Mouse (Mus musculus): Measurements from ENCODE around the gene Utp4. TPM values are rescaled to one million over a fixed set of nuclear protein-coding genes. Genes with fewer than 3 reads are reported as not detected.
A peak's percentile ranks its signal among the peaks of the same experiment; 100 is the strongest.

Utp4 gene
- total RNA-seq, 2 experiments from 2014 or later: 43.4 to 47.9 TPM

DNA sequence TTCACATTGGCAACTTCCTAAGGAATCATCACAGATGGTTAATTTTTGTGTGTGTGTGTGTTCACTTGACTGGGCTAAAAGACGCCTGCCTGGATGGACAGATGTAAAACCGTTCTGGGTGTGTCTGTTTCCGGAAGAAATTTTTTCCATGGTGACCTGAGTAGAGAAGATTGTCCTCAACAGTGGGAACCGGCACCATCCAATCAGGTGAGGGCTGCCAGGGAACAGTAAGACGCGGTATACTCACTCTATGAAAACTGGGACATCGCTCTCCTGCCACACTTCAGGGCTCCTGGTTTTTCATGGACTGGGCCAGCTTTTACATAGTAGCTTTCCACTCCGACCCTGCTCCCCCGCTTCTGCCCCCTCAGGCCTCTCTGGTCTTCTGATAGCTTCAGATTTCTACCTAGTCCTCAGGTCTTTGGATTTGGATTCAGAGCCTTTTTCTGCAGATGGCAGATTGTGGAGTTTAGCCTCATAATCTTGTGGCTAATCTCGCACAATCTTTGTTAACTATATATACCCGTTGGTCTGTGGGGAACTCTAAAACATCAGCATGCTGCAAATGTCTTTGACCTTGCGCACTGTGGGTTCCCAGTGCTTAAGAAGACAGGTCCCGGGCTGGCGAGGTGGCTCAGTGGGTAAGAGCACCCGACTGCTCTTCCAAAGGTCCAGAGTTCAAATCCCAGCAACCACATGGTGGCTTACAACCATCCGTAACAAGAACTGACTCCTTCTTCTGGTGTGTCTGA lies 41.0 kb downstream of the Utp4 start:
- TF ChIP-seq CTCF (conservative IDR thresholded peaks at IDR 0.05): no peak
- Histone ChIP-seq H3K4me3 (no peak overlapping the region), H3K27ac (no peak overlapping the region)
- DNase-seq (ENCODE audit: low spot score in 2 of 2): no peak

DNA sequence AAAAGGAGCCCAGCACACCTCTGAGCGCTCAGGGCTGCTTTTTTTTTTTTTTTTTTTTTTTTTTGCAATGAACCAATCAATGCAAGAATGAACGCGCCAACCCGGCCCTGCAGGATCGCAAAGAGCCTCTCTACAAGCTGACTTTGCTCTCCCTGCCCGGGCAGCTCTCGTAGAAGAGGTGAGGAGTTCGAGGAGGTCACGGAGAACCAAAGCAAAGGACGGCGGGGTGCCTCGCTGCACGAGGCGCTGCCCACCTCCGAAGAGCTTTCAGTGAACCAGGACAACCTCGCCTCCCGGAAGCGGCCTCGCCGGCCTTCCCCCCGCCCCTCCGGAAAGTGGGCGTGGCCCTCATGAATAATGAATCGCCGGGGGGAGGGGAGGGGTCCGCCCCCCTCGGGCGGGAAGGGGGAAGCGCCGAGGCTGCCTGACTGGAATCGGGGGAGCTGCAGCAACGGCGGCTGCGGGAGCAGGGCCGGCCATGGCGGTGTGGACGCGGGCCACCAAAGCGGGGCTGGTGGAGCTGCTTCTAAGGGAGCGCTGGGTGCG lies 42.0 kb downstream of the Utp4 start, which contains the start of gene Sntb2:
Gene Sntb2, plus strand, starts transcription at position 427 of the 546 bp plus-strand sequence.
- DNase-seq (ENCODE audit: low spot score in 2 of 2): peak; percentile 81 to 84
- H3K27ac ChIP-seq: peak within 1 kb of the TSS; percentile 95
- peak; percentile 33 for TF ChIP-seq CTCF (conservative IDR thresholded peaks at IDR 0.05)
- H3K4me3 ChIP-seq: peak within 1 kb of the TSS; percentile 82

DNA sequence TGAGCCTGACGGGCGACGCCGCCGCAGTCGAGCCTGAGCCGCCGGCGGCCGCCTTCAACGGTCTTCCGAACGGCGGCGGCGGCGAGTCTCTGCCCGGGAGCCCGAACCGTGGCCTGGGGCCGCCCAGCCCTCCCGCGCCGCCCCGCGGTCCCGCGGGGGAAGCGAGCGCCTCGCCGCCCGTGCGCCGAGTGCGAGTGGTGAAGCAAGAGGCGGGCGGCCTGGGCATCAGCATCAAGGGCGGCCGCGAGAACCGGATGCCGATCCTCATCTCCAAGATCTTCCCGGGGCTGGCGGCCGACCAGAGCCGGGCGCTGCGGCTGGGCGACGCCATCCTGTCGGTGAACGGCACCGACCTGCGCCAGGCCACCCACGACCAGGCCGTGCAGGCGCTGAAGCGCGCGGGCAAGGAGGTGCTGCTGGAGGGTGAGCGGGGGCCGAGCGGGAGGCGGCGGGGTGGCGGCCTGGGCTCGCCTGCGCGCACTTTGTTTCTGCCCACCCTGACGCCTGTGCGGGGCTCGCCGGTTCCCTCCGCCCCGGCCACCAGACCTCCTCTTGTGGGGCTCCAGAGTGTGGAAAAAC lies 42.6 kb downstream of the Utp4 start:
- H3K27ac ChIP-seq: peak overlapping the region; percentile 95
- peak overlapping the region; percentile 82 for H3K4me3 ChIP-seq
- TF ChIP-seq CTCF (conservative IDR thresholded peaks at IDR 0.05): peak; percentile 13; the same call in 1 of the 2 replicates
- DNase-seq (ENCODE audit: low spot score in 2 of 2): peak in 1 of 2 experiments; percentile 22

DNA sequence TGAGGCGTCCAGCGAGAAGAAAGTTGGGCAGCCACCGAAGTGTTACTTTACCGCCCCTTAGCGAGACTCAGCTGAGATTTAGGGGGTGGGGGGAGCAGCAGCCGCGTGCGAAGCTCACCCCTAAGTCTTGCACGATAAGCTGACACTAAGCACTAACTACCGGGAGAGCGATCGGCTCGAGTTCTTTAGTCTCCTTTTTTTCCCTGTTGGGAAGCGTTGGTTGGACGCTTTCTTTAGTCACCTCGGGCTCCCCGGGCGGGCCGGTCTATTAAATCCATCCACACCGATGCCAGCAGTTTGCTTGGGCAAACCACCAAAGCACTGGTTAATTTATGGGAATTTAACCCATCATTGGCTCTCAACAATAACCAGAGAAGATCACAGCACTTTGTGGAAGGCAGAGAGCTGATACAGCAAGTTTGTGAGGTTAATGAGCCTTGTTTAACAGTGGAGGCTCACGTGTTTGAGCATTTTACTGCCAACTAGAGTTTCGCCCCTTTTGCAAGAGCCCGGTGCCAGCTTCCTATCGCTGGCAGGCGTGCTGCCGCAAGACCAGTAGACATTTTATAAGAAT lies 43.1 kb downstream of the Utp4 start:
- DNase-seq (ENCODE audit: low spot score in 2 of 2): peak; percentile 23 to 29
- H3K27ac ChIP-seq: peak overlapping the region; percentile 95
- H3K4me3 ChIP-seq: peak overlapping the region; percentile 82
- TF ChIP-seq CTCF (conservative IDR thresholded peaks at IDR 0.05): no peak

DNA sequence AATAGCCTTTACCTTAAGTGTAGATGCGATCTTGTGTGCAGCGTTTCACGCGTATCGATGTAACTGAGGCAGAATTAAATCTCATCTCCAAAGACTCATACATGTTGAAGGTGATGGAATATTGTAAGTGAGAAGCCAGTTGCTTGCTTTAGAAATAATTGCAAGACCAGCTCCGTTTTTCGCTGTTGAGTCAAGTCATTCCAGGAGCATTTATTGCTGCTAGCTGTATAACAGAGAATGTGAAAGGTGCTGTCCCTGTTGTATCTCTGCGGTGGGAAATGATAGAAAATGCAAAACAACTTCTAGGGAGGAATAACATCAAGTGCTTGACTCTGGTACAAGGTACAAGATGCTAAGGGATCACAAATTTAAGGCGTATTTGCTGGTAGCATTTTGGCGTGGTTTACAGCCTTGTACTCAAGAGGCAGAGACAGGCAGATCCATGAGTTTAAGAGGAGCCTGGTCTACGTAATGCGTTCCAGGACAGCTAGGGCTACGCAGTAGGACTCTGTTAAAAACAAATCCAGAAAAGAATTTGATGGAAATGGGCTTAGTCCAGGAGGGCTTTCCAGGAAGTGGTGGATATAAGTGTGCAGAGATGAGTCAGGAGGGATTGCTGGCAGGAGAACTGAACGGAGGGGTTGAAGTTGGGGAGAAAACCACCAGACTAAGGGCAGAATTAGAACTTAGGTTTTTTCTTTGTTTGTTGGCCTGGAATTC lies 43.8 kb downstream of the Utp4 start:
- peak overlapping the region; percentile 82 for H3K4me3 ChIP-seq
- DNase-seq (ENCODE audit: low spot score in 2 of 2): no peak
- TF ChIP-seq CTCF (conservative IDR thresholded peaks at IDR 0.05): peak; percentile 14; the same call in 1 of the 2 replicates
- H3K27ac ChIP-seq: peak overlapping the region; percentile 95

DNA sequence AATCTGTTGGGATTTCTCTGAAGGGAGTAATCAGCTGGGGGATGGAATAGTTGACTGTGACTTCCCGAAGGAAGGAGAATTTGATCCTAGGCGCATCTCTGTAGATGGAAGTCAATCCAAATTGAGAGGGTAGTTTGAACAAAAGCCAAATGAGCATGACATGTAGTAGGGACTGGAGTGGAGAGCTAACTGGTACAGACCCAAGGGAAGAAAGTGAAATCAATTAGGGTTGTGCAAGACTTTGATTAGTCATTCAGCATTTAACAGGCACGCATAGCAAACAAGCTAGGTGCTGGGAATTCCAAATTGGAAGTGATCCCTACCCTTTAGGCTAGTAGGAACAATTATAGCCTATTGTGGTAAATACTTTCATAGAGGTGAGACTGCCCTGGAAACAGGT lies 48.4 kb downstream of the Utp4 start:
- no peak for TF ChIP-seq CTCF (conservative IDR thresholded peaks at IDR 0.05)
- H3K27ac ChIP-seq: no peak overlapping the region
- no peak for DNase-seq (ENCODE audit: low spot score in 2 of 2)
- H3K4me3 ChIP-seq: no peak overlapping the region

DNA sequence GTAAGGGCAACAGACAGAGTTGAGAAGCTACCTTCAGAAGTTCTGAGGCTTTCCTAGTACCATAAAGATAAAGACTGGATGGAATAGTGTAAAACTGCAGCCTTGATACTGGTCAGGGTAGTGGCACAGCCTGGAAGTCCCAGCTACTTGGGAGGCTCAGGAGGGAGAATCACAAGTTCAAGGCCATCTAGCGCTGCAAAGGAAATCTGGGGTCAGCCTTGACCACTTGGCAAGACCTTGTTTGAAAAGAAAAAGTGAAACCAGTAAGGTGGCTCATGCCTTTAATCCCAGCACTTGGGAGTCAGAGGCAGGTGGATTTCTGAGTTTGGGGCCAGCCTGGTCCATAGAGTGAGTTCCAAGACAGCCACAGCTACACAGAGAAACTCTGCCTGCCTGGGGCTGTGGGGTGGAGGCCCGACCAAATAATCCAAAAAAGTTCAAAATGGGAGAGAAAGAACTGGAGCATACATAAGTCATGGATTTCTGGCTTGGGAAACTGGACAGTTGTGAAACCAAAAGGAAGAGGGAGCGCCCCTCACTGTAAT lies 50.5 kb downstream of the Utp4 start:
- H3K4me3 ChIP-seq: no peak overlapping the region
- no peak for DNase-seq (ENCODE audit: low spot score in 2 of 2)
- peak overlapping the region; percentile 15; the same call in 1 of the 2 replicates for H3K27ac ChIP-seq
- no peak for TF ChIP-seq CTCF (conservative IDR thresholded peaks at IDR 0.05)

DNA sequence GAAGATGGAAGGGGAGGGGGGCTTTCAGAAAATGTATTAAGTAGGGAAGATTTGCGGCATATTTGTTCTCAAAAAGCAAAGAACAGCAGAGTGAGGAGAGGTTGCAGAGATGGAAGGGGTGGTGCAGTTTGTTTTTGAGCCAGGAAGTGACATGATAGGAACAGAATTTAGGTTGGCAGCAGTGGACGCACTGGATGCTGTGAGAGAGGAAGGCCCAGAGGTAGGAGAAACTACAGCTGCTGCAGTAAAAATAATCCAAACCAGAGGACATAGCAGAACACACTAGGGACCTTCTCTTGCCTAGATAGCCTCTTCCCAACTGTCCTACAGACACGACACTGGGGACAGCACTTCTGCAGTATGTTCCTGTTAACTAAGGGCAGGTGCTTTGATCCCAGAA lies 51.3 kb downstream of the Utp4 start:
- H3K27ac ChIP-seq: peak overlapping the region; percentile 15; the same call in 1 of the 2 replicates

DNA sequence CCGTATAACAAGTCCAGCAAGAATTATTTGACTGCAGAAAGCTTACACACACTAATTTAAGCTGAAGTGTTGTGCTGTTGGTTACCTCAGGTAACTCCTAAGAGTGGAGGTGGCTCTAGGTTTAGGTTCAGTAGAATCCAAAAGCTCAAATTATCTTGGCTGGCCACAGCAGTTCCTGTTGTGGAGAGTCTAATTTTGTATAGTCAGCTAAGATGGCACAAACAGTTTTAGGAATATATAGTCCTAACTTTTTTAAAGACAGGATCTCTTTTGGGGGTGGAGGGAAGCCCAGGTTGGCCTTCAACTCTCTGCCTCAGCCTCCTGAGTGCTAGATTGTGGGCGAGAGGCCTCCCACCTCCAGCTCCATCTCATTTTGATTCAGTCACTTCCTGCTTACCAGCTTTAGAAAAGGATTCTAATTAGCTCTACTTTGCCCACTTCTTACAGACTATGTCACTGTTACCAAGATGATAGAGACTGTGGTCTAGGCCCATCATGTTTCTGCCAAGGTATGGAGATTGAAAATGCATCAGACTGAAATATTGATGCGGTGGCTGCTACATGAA lies 55.3 kb downstream of the Utp4 start:
- TF ChIP-seq CTCF (conservative IDR thresholded peaks at IDR 0.05): no peak
- Histone ChIP-seq H3K4me3 (no peak overlapping the region), H3K27ac (no peak overlapping the region; the same call in 1 of the 2 replicates)
- no peak for DNase-seq (ENCODE audit: low spot score in 2 of 2)

More for the DNA sequence above, 51.3 kb downstream of the Utp4 start:
- no peak for TF ChIP-seq CTCF (conservative IDR thresholded peaks at IDR 0.05)
- DNase-seq (ENCODE audit: low spot score in 2 of 2): no peak
- H3K4me3 ChIP-seq: no peak overlapping the region

DNA sequence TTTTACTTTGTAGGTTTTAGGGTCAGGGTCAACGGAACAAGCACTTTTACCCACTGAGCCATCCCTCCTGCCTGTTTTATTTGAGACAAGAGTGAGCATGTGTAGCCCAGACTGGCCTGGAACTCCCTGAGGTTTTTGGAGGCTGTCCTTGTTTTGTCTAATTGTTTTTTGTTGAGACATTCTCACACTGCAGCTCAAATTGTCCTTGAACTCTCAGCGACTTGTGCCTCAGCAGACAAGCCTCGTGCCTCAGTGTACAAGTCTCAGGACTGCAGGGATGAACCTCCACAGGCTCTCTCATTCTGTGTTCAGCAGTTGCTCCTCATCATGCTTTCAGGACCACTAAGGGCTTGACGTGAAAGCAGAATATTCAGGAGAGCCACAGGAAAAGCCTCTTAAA lies 58.3 kb downstream of the Utp4 start:
- TF ChIP-seq CTCF (conservative IDR thresholded peaks at IDR 0.05): no peak
- Histone ChIP-seq H3K4me3 (no peak overlapping the region), H3K27ac (no peak overlapping the region; the same call in 1 of the 2 replicates)
- no peak for DNase-seq (ENCODE audit: low spot score in 2 of 2)

DNA sequence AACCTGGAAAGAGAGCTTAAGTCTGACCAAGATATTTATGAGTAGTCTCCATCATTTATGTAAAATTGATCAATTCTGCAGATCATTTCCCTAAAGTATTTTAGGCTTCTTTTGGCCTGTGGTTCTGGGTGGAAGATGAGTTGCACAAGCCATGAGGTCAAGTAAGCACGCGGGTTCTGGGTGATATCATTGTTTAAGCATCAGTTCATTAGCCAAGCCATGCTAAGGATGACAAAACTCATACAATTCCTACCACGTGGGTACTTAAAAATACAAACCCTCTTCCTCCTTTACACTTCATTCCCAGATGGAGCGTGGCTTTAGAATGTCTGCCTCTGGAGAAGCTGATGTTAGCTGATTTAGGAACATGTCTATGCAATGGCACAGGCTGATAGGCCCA lies 60.1 kb downstream of the Utp4 start:
- DNase-seq (ENCODE audit: low spot score in 2 of 2): no peak
- H3K4me3 ChIP-seq: no peak overlapping the region
- no peak overlapping the region for H3K27ac ChIP-seq
- no peak for TF ChIP-seq CTCF (conservative IDR thresholded peaks at IDR 0.05)

DNA sequence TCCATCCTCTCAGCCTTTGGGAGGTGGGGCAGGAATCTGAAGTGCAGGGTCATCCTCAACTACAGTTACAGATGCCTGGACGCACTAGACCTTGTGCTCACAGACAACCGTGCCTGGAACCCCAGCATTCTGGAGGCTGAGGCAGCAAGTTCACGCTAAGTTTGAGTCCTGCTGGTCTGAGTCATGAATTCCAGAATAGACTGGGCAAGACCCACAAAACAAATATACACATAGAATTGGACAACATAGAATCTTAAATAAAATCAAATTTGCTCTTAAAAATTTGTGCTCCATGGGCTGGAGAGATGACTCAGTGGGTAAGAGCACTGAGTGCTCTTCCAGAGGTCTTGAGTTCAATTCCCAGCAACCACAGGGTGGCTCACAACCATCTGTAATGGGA lies 63.6 kb downstream of the Utp4 start:
- no peak for TF ChIP-seq CTCF (conservative IDR thresholded peaks at IDR 0.05)
- no peak for DNase-seq (ENCODE audit: low spot score in 2 of 2)
- Histone ChIP-seq H3K4me3 (no peak overlapping the region), H3K27ac (no peak overlapping the region)

Measured in layer of hippocampus, adult 2 months (tissue).